Mouse (Mus musculus) forebrain, embryonic 12.5 days (tissue): ENCODE data around the gene Tsen2. TPM values are rescaled to one million over a fixed set of nuclear protein-coding genes. Genes with fewer than 3 reads are reported as not detected.

Source experiments
- ATAC-seq: fragments of 200-750 bp; cut with Nextera tagmentation; 2 replicates; pipeline ENCODE4 v1.8.0; 2017; ENCODE audit warnings: moderate TSS enrichment; ENCODE audit not compliant: low FRiP score
- H3K27ac ChIP-seq: fragments of 300-500 bp; sonication (generic); 2 replicates; pipeline ENCODE4 v1.5.1; 2016; ENCODE audit warnings: mild to moderate bottlenecking
- H3K27me3 ChIP-seq: fragments of 300-500 bp; sonication (generic); 2 replicates; pipeline ENCODE4 v1.6.1; 2016; ENCODE audit warnings: mild to moderate bottlenecking
- H3K36me3 ChIP-seq: fragments of 300-500 bp; sonication (generic); replicated peaks from 2 replicates; pipeline ENCODE4 v1.6.1; 2016; ENCODE audit warnings: mild to moderate bottlenecking
- H3K4me1 ChIP-seq: fragments of 300-500 bp; sonication (generic); 2 replicates; pipeline ENCODE4 v1.6.1; 2016
- H3K4me2 ChIP-seq: fragments of 300-500 bp; sonication (generic); 2 replicates; pipeline ENCODE4 v1.6.1; 2016; ENCODE audit warnings: mild to moderate bottlenecking, moderate library complexity
- H3K4me3 ChIP-seq: fragments of 300-500 bp; sonication (generic); replicated peaks from 2 replicates; pipeline ENCODE4 v1.5.1; 2016; ENCODE audit warnings: mild to moderate bottlenecking
- H3K9ac ChIP-seq: fragments of 300-500 bp; sonication (generic); 2 replicates; pipeline ENCODE4 v1.6.1; 2016; ENCODE audit warnings: mild to moderate bottlenecking
- H3K9me3 ChIP-seq: fragments of 300-500 bp; sonication (generic); 2 replicates; pipeline ENCODE4 v1.6.1; 2016
- WGBS: fragments of 180-500 bp; shearing (Covaris S2); methylation state at CpG from one replicate; pipeline ENCODE4 v1.1.7; 2016; 5-methylcytosine and 5-hydroxymethylcytosine counted together
- polyA plus RNA-seq: library from polyadenylated mRNA; unstranded; fragments of >200 nt; fragmentation: Nextera tagmentation; extraction: Ambion mirVana; gene quantifications from 2 replicates; pipeline ENCODE4 v1.2.1, GENCODE M21; 2016

Tsen2 gene
- polyA plus RNA-seq, 1 experiment from 2014 or later, result 30.3 TPM

GRCm38 (mm10) chr6:115586321-115586720 lies 41.9 kb downstream of the Tsen2 start:
- WGBS, result 92% methylated on average over 10 of the region's 10 CpGs

GRCm38 (mm10) chr6:115591692-115592359 lies 47.4 kb downstream of the Tsen2 start:
- no peak overlapping the region for H3K4me2 ChIP-seq
- H3K4me1 ChIP-seq, result no peaks in the 10 kb centered on the region
- H3K9me3 ChIP-seq, result no peaks in the 10 kb centered on the region
- no peak for ATAC-seq
- H3K27me3 ChIP-seq, result no peaks in the 10 kb centered on the region; the same call in 1 of the 2 replicates
- no peaks in the 10 kb centered on the region for H3K36me3 ChIP-seq
- H3K4me3 ChIP-seq, result no peak overlapping the region
- H3K9ac ChIP-seq, result no peak overlapping the region
- H3K27ac ChIP-seq, result no peak overlapping the region
- 90% methylated on average over 19 of the region's 19 CpGs for WGBS

More at GRCm38 (mm10) chr6:115586321-115586720, 41.9 kb downstream of the Tsen2 start:
- Histone ChIP-seq H3K4me2 (no peak overlapping the region), H3K4me3 (no peak overlapping the region), H3K27me3 (no peaks in the 10 kb centered on the region), H3K9me3 (no peaks in the 10 kb centered on the region), H3K9ac (no peak overlapping the region), H3K36me3 (peaks cover 4% of the 10 kb centered on the region; the same call in 1 of the 2 replicates), H3K27ac (no peak overlapping the region), H3K4me1 (no peaks in the 10 kb centered on the region)
- no peak for ATAC-seq

GRCm38 (mm10) chr6:115592458-115592857 lies 48.0 kb downstream of the Tsen2 start, which contains the start of gene Mkrn2os:
TSS of gene Mkrn2os (minus strand) at chr6:115592576.
- Histone ChIP-seq H3K27ac (no peak within 1 kb of the TSS), H3K36me3 (no peaks in the 10 kb centered on the region), H3K4me2 (no peak within 1 kb of the TSS), H3K9ac (no peak within 1 kb of the TSS), H3K4me3 (no peak within 1 kb of the TSS), H3K27me3 (no peaks in the 10 kb centered on the region; the same call in 1 of the 2 replicates), H3K4me1 (no peaks in the 10 kb centered on the region), H3K9me3 (no peaks in the 10 kb centered on the region)
- ATAC-seq, result no peak
- 72% methylated on average over 5 of the region's 5 CpGs for WGBS

- no peak for ATAC-seq
- Histone ChIP-seq H3K27ac (no peak overlapping the region), H3K4me2 (no peak overlapping the region), H3K9me3 (no peaks in the 10 kb centered on the region), H3K9ac (no peak overlapping the region), H3K4me1 (no peaks in the 10 kb centered on the region), H3K27me3 (no peaks in the 10 kb centered on the region; the same call in 1 of the 2 replicates), H3K4me3 (no peak overlapping the region), H3K36me3 (no peaks in the 10 kb centered on the region)
- WGBS, result 84% methylated on average over 4 of the region's 4 CpGs
Observed at GRCm38 (mm10) chr6:115593252-115593651, 48.8 kb downstream of the Tsen2 start.

DNA sequence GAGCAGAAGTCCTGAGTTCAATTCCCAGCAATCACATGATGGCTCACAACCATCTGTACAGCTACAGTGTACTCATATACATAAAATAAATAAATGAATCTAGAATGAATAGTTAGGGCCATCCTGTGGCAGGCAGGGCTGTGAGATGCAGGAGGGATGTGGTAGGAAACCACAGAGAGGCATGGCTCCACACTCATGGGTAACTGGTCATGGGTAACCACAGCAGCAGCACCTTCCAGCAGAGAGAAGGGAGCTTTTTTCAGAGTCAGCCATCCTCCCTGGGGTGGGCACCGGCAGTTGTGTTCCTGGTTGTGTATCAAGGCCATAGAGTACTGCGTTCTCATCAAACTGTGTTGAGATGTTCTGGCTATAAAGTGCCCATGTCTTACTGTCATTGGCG lies 50.0 kb downstream of the Tsen2 start:
- H3K27ac ChIP-seq, result no peak overlapping the region
- 95% methylated on average over 3 of the region's 3 CpGs for WGBS
- no peak overlapping the region for H3K4me3 ChIP-seq

GRCm38 (mm10) chr6:115595667-115596066 lies 51.2 kb downstream of the Tsen2 start:
- no peak for ATAC-seq
- Histone ChIP-seq H3K27me3 (no peaks in the 10 kb centered on the region; the same call in 1 of the 2 replicates), H3K4me1 (no peaks in the 10 kb centered on the region), H3K36me3 (no peaks in the 10 kb centered on the region), H3K9ac (no peak overlapping the region), H3K4me3 (no peak overlapping the region), H3K4me2 (no peak overlapping the region), H3K27ac (no peak overlapping the region), H3K9me3 (no peaks in the 10 kb centered on the region)
- 71% methylated on average over 3 of the region's 3 CpGs for WGBS

More for the DNA sequence above, 50.0 kb downstream of the Tsen2 start:
- H3K27me3 ChIP-seq, result no peaks in the 10 kb centered on the region; the same call in 1 of the 2 replicates
- H3K9ac ChIP-seq, result no peak overlapping the region
- no peaks in the 10 kb centered on the region for H3K36me3 ChIP-seq
- no peaks in the 10 kb centered on the region for H3K9me3 ChIP-seq
- ATAC-seq, result no peak
- H3K4me2 ChIP-seq, result no peak overlapping the region
- no peaks in the 10 kb centered on the region for H3K4me1 ChIP-seq

GRCm38 (mm10) chr6:115601322-115601714 lies 56.9 kb downstream of the Tsen2 start:
- no peak overlapping the region for H3K27ac ChIP-seq

GRCm38 (mm10) chr6:115601715-115602523 lies 57.5 kb downstream of the Tsen2 start, which contains the start of gene Mkrn2:
TSS of gene Mkrn2 (plus strand) at chr6:115601902.
- peak; percentile 96 for ATAC-seq
- H3K4me1 ChIP-seq, result peaks cover 12% of the 10 kb centered on the region
- H3K36me3 ChIP-seq, result no peaks in the 10 kb centered on the region
- WGBS, result under 1% methylated on average over 53 of the region's 61 CpGs
- H3K4me3 ChIP-seq, result peak within 1 kb of the TSS; percentile 96
- H3K27ac ChIP-seq, result peak within 1 kb of the TSS; percentile 70
- peak within 1 kb of the TSS; percentile 73 for H3K4me2 ChIP-seq
- H3K27me3 ChIP-seq, result no peaks in the 10 kb centered on the region
- H3K9me3 ChIP-seq, result no peaks in the 10 kb centered on the region
- peak within 1 kb of the TSS; percentile 91 for H3K9ac ChIP-seq

More at GRCm38 (mm10) chr6:115601322-115601714, 56.9 kb downstream of the Tsen2 start:
- Histone ChIP-seq H3K36me3 (no peaks in the 10 kb centered on the region), H3K4me2 (peak overlapping the region; percentile 73), H3K4me3 (peak overlapping the region; percentile 96), H3K9me3 (no peaks in the 10 kb centered on the region), H3K27me3 (no peaks in the 10 kb centered on the region), H3K9ac (peak overlapping the region; percentile 91; the same call in 1 of the 2 replicates), H3K4me1 (peaks cover 12% of the 10 kb centered on the region)
- WGBS, result 66% methylated on average over 4 of the region's 4 CpGs
- peak; percentile 15 for ATAC-seq

DNA sequence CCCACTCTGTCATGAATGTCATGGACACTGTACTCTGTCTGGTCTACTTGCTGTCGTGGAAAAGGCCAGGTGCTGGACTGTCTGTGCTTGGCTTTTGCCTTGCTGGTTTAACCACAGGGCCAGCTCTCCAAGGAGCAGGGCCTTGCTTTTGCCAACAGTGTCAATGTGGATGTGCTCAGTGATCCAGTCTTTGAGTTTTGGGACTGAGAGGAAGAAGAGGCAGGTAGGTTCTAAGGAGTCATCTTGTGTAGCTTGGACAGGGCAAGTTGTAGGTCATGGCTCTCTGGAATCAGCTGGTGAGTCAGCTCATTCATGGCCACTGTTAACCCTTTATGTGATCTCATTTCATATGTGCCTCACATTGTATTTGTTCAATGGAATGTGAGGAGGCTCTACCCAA lies 62.0 kb downstream of the Tsen2 start:
- Histone ChIP-seq H3K4me2 (no peak overlapping the region), H3K9me3 (no peaks in the 10 kb centered on the region), H3K36me3 (peaks cover 19% of the 10 kb centered on the region), H3K4me3 (no peak overlapping the region), H3K9ac (no peak overlapping the region), H3K4me1 (peaks cover 17% of the 10 kb centered on the region), H3K27me3 (no peaks in the 10 kb centered on the region), H3K27ac (no peak overlapping the region)
- ATAC-seq, result no peak
- WGBS, result 88% methylated on average over 1 of the region's 1 CpGs

GRCm38 (mm10) chr6:115607429-115607828 lies 63.0 kb downstream of the Tsen2 start:
- H3K4me1 ChIP-seq, result peaks cover 14% of the 10 kb centered on the region
- H3K9me3 ChIP-seq, result no peaks in the 10 kb centered on the region
- 75% methylated on average over 4 of the region's 4 CpGs for WGBS
- H3K9ac ChIP-seq, result no peak overlapping the region
- no peak overlapping the region for H3K27ac ChIP-seq
- H3K27me3 ChIP-seq, result no peaks in the 10 kb centered on the region
- peaks cover 28% of the 10 kb centered on the region for H3K36me3 ChIP-seq
- no peak overlapping the region for H3K4me3 ChIP-seq
- ATAC-seq, result no peak
- H3K4me2 ChIP-seq, result no peak overlapping the region

GRCm38 (mm10) chr6:115609121-115609520 lies 64.7 kb downstream of the Tsen2 start:
- no peak overlapping the region for H3K9ac ChIP-seq
- H3K36me3 ChIP-seq, result peaks cover 43% of the 10 kb centered on the region
- 0 out of 2 replicates have a peak, but pooled peaks cover 5% of the 10 kb centered on the region for H3K4me1 ChIP-seq
- H3K9me3 ChIP-seq, result no peaks in the 10 kb centered on the region
- no peaks in the 10 kb centered on the region for H3K27me3 ChIP-seq
- no peak overlapping the region for H3K27ac ChIP-seq
- H3K4me3 ChIP-seq, result no peak overlapping the region
- H3K4me2 ChIP-seq, result no peak overlapping the region
- ATAC-seq, result no peak
- WGBS, result 65% methylated on average over 3 of the region's 3 CpGs

DNA sequence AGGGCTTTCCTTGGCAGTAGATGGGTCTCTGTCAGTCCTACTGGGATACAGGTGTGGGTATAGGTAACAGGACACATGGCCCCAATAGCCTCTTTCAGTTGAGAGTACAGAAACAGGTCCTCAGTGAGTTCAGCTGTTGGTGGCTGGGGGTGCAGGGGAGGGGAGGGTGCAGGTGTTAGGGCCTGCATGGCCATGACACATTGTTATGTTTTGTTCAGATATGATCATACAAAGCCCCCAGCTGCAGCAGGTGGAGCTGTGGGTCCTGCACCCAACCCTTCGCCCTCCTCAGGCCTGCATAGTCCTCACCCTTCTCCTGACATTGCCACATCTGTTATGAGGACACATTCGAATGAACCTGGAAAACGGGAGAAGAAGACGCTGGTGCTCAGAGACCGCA lies 65.8 kb downstream of the Tsen2 start:
- Histone ChIP-seq H3K9ac (no peak overlapping the region), H3K27ac (no peak overlapping the region), H3K27me3 (no peaks in the 10 kb centered on the region), H3K9me3 (no peaks in the 10 kb centered on the region), H3K4me3 (no peak overlapping the region), H3K4me1 (0 out of 2 replicates have a peak, but pooled peaks cover 5% of the 10 kb centered on the region), H3K4me2 (no peak overlapping the region), H3K36me3 (peaks cover 55% of the 10 kb centered on the region)
- ATAC-seq, result no peak
- 94% methylated on average over 5 of the region's 5 CpGs for WGBS
